Mouse (Mus musculus) kidney, postnatal 0 days (tissue): ENCODE results near the gene Magi2. TPM values are rescaled to one million over a fixed set of nuclear protein-coding genes. Genes with fewer than 3 reads are reported as not detected.

Source experiments
- ATAC-seq: fragments of 200-750 bp; cut with Nextera tagmentation; replicated peaks from 2 replicates; pipeline ENCODE4 v1.8.0; 2017; ENCODE audit warnings: low read depth, moderate number of reproducible peaks, moderate TSS enrichment, moderate library complexity; ENCODE audit not compliant: low FRiP score
- DNase-seq: peaks from one replicate; pipeline ENCODE4 v3.0.0-alpha.2; 2016; ENCODE audit warnings: low spot score
- H3K27ac ChIP-seq: fragments of 300-500 bp; sonication (generic); 2 replicates; pipeline ENCODE4 v1.5.1; 2014; ENCODE audit warnings: mild to moderate bottlenecking
- H3K27me3 ChIP-seq: fragments of 300-500 bp; sonication (generic); 2 replicates; pipeline ENCODE4 v1.6.1; 2014; ENCODE audit warnings: low read length, mixed read lengths; ENCODE audit not compliant: insufficient read depth
- H3K36me3 ChIP-seq: fragments of 300-500 bp; sonication (generic); 2 replicates; pipeline ENCODE4 v1.6.1; 2014; ENCODE audit warnings: low read length, mixed read lengths; ENCODE audit not compliant: insufficient read depth
- H3K4me1 ChIP-seq: fragments of 300-500 bp; sonication (generic); replicated peaks from 2 replicates; pipeline ENCODE4 v1.6.1; 2014; ENCODE audit warnings: antibody characterized with exemption, low read length, mixed read lengths; ENCODE audit not compliant: insufficient read depth
- H3K4me2 ChIP-seq: fragments of 300-500 bp; sonication (generic); 2 replicates; pipeline ENCODE4 v1.6.1; 2014; ENCODE audit warnings: mild to moderate bottlenecking, low read length, moderate library complexity, mixed read lengths
- H3K4me3 ChIP-seq: fragments of 300-500 bp; sonication (generic); replicated peaks from 2 replicates; pipeline ENCODE4 v1.5.1; 2014; ENCODE audit warnings: low read depth, low read length
- H3K9ac ChIP-seq: fragments of 300-500 bp; sonication (generic); 2 replicates; pipeline ENCODE4 v1.6.1; 2014; ENCODE audit warnings: low read depth, low read length
- H3K9me3 ChIP-seq: fragments of 300-500 bp; sonication (generic); replicated peaks from 2 replicates; pipeline ENCODE4 v1.6.1; 2016; ENCODE audit warnings: low read length, inconsistent platforms, mixed read lengths
- CTCF ChIP-seq: IDR thresholded peaks from 2 replicates; pipeline ENCODE4 v1.5.1; 2016; ENCODE audit warnings: antibody characterized with exemption, low read depth, mild to moderate bottlenecking, moderate library complexity
- WGBS: fragments of 180-500 bp; shearing (Covaris S2); extraction: QIAGEN DNeasy Blood & Tissue Kit; methylation state at CpG from one replicate; pipeline ENCODE4 v1.1.7; 2014; 5-methylcytosine and 5-hydroxymethylcytosine counted together
- polyA plus RNA-seq: library from polyadenylated mRNA; unstranded; fragments of >200 nt; fragmentation: Nextera tagmentation; extraction: Ambion mirVana; gene quantifications from 2 replicates; pipeline ENCODE4 v1.2.1, GENCODE M21; 2015

Magi2 gene
- polyA plus RNA-seq, 1 experiment from 2014 or later: 14.5 TPM

- 90% methylated on average over 8 of the region's 8 CpGs for WGBS
- Histone ChIP-seq H3K4me2 (no peak overlapping the region), H3K27me3 (no peaks in the 10 kb centered on the region), H3K9me3 (no peaks in the 10 kb centered on the region), H3K27ac (no peak overlapping the region), H3K4me3 (no peak overlapping the region), H3K36me3 (no peaks in the 10 kb centered on the region), H3K4me1 (no peaks in the 10 kb centered on the region), H3K9ac (no peak overlapping the region)
- DNase-seq (no peak), ATAC-seq (no peak)
- TF ChIP-seq CTCF: no peak
These were observed 1522.0 kb downstream of the Magi2 start for GRCm38 (mm10) chr5:20748856-20749255.

DNA sequence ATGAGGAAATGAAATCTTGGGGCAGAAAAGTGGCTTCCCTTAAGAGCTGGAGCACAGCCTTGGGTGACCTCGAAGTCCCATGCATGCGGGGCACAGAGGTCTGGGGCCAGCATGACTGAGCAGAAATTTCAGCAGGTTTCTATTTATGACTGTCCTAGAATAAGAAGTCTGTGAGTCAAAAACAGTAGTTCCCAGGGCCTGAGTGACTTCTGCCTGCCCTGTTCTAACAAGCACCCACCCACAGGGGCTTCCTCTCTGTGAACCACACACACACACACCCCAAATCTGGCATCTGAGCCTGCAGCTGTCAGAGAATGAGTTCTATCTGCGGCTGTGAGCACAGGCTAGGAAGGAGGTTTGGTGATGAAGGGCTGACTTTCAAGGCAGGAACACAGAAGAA, 1522.7 kb downstream of the Magi2 start:
- no peak overlapping the region for H3K4me2 ChIP-seq
- H3K4me1 ChIP-seq: no peaks in the 10 kb centered on the region
- H3K27ac ChIP-seq: no peak overlapping the region
- H3K9me3 ChIP-seq: no peaks in the 10 kb centered on the region
- ATAC-seq (no peak), DNase-seq (no peak)
- no peak overlapping the region for H3K4me3 ChIP-seq
- TF ChIP-seq CTCF: no peak
- H3K36me3 ChIP-seq: no peaks in the 10 kb centered on the region
- WGBS: 76% methylated on average over 3 of the region's 3 CpGs
- no peak overlapping the region for H3K9ac ChIP-seq
- H3K27me3 ChIP-seq: no peaks in the 10 kb centered on the region

- Histone ChIP-seq H3K9me3 (no peaks in the 10 kb centered on the region), H3K4me2 (no peak overlapping the region), H3K27ac (no peak overlapping the region), H3K4me3 (no peak overlapping the region), H3K27me3 (no peaks in the 10 kb centered on the region), H3K36me3 (no peaks in the 10 kb centered on the region), H3K4me1 (no peaks in the 10 kb centered on the region), H3K9ac (no peak overlapping the region)
- TF ChIP-seq CTCF: no peak
- peak; percentile 16 for DNase-seq
- 52% methylated on average over 7 of the region's 7 CpGs for WGBS
- ATAC-seq: no peak
These were observed 1524.2 kb downstream of the Magi2 start for GRCm38 (mm10) chr5:20751000-20751399.

DNA sequence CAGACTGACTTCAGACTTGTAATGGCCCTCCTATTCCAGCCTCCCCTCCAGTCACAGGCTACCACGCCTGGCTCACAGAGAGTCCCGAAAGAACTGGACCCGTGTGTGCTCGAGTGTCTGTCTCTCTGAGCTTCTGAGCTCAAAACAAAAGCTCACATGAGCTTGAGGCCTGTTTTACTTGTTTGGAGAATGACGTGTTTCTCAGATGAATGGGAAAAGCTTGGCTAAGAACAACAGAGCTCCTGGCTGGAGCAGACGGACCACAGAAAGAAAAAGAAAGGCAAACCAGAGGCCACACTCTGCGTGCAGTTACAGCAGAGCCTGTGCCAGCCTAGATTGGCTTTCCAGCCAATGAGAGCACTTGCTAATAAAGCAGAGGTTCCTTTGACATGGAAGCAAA, 1524.9 kb downstream of the Magi2 start:
- DNase-seq (no peak), ATAC-seq (no peak)
- Histone ChIP-seq H3K27ac (no peak overlapping the region), H3K27me3 (no peaks in the 10 kb centered on the region), H3K9ac (no peak overlapping the region), H3K9me3 (no peaks in the 10 kb centered on the region), H3K4me1 (no peaks in the 10 kb centered on the region), H3K4me2 (no peak overlapping the region), H3K4me3 (no peak overlapping the region), H3K36me3 (no peaks in the 10 kb centered on the region)
- 68% methylated on average over 7 of the region's 7 CpGs for WGBS
- TF ChIP-seq CTCF: no peak

GRCm38 (mm10) chr5:20753096-20753495, 1526.3 kb downstream of the Magi2 start:
- Histone ChIP-seq H3K27me3 (no peaks in the 10 kb centered on the region), H3K36me3 (no peaks in the 10 kb centered on the region), H3K27ac (no peak overlapping the region), H3K9ac (no peak overlapping the region), H3K9me3 (no peaks in the 10 kb centered on the region), H3K4me3 (no peak overlapping the region), H3K4me1 (no peaks in the 10 kb centered on the region), H3K4me2 (no peak overlapping the region)
- ATAC-seq (no peak), DNase-seq (no peak)
- WGBS: 67% methylated on average over 2 of the region's 2 CpGs
- TF ChIP-seq CTCF: no peak

GRCm38 (mm10) chr5:20753963-20754362, 1527.1 kb downstream of the Magi2 start:
- H3K9me3 ChIP-seq: no peaks in the 10 kb centered on the region
- no peaks in the 10 kb centered on the region for H3K4me1 ChIP-seq
- no peak for DNase-seq
- H3K4me2 ChIP-seq: no peak overlapping the region
- H3K36me3 ChIP-seq: no peaks in the 10 kb centered on the region
- H3K9ac ChIP-seq: no peak overlapping the region
- no peaks in the 10 kb centered on the region for H3K27me3 ChIP-seq
- TF ChIP-seq CTCF: no peak
- no peak for ATAC-seq
- 75% methylated on average over 5 of the region's 5 CpGs for WGBS
- H3K27ac ChIP-seq: no peak overlapping the region
- H3K4me3 ChIP-seq: no peak overlapping the region
